10 mouse cellular contexts compared by ENCODE assay signal in genomic region chr13:21994896-21995295, GRCm38 (mm10). TPM values are rescaled to one million over a fixed set of nuclear protein-coding genes. Genes with fewer than 3 reads are reported as not detected.
A peak's percentile ranks its signal among the peaks of the same experiment; 100 is the strongest.
DNase-seq lines count a peak whose midpoint lies in the region; ATAC-seq and TF ChIP-seq lines count a peak whose summit lies in the region.
"Had no signal": no experiment of that assay in that cellular context is flagged by ENCODE, and none has a peak within 500 bp of the region (broad histone marks: within the 10 kb centered on the region; RNA-seq: fewer than 3 reads in every experiment).

No protein-coding gene starts in this region.

- H3K27ac ChIP-seq in lung, embryonic 16.5 days (ENCODE audit: low read length), result no peak overlapping the region
- no peak overlapping the region for H3K27ac ChIP-seq in embryonic fibroblast, embryonic 13.5 days (ENCODE audit: insufficient read depth, low read length)
- H3K27ac ChIP-seq in limb, embryonic 13.5 days, result no peak overlapping the region
- H3K27ac ChIP-seq in thymus, adult 2 months (ENCODE audit: control insufficient read depth, insufficient read depth, low read length), result no peak overlapping the region

- H3K9me3 ChIP-seq in lung, embryonic 16.5 days (ENCODE audit: control insufficient read depth, low read length), result no peaks in the 10 kb centered on the region
- H3K9me3 ChIP-seq in limb, embryonic 13.5 days, result peaks cover 2% of the 10 kb centered on the region; the same call in 1 of the 2 replicates

- H3K4me2 ChIP-seq in lung, embryonic 16.5 days (ENCODE audit: low read depth, low read length), result peak overlapping the region; percentile 84
- H3K4me2 ChIP-seq in limb, embryonic 13.5 days (replicated peaks), result peak overlapping the region; percentile 57

- ATAC-seq in lung, embryonic 16.5 days (ENCODE audit: low read depth), result no peak
- ATAC-seq in limb, embryonic 13.5 days (ENCODE audit: low FRiP score, low read depth), result no peak

- DNase-seq in lung, adult 2 months, result no peak
- DNase-seq in splenic B cell, adult 2 months (ENCODE audit: low read depth, low spot score), result peak; percentile 19
- DNase-seq in B cell, adult 2 months, result no peak
- DNase-seq in gastrocnemius, postnatal 10 days, result no peak
- DNase-seq in thymus, adult 2 months, result no peak
- DNase-seq: kidney, postnatal 14 days had no signal

- TF ChIP-seq POLR2A in lung, adult 2 months (IDR thresholded peaks at IDR 0.05; ENCODE audit: borderline replicate concordance, extremely low read depth, low read depth, low read length), result no peak
- TF ChIP-seq POLR2A in embryonic fibroblast, embryonic 13.5 days (IDR thresholded peaks at IDR 0.05; ENCODE audit: low read depth, low read length), result no peak
- TF ChIP-seq POLR2A in thymus, adult 2 months (IDR thresholded peaks at IDR 0.05; ENCODE audit: control insufficient read depth, extremely low read depth, insufficient read depth, low read length, poor library complexity), result no peak

- H3K36me3 ChIP-seq in lung, embryonic 16.5 days (ENCODE audit: control insufficient read depth, insufficient read depth, low read length), result no peaks in the 10 kb centered on the region
- no peaks in the 10 kb centered on the region for H3K36me3 ChIP-seq in limb, embryonic 13.5 days
- no peaks in the 10 kb centered on the region for H3K36me3 ChIP-seq in splenic B cell, adult 2 months (ENCODE audit: control insufficient read depth, insufficient read depth, low read length, poor library complexity, severe bottlenecking)
- no peaks in the 10 kb centered on the region for H3K36me3 ChIP-seq in thymus, adult 2 months (ENCODE audit: control insufficient read depth, insufficient read depth, low read length)

- WGBS in lung, embryonic 16.5 days, result 3% methylated on average over 8 of the region's 8 CpGs
- 10% methylated on average over 8 of the region's 8 CpGs for WGBS in lung, adult 2 months
- 3% methylated on average over 8 of the region's 8 CpGs for WGBS in limb, embryonic 13.5 days
- 8% methylated on average over 8 of the region's 8 CpGs for whole genome bisulfite sequencing in thymus, adult 2 months

- H3K4me1 ChIP-seq in lung, embryonic 16.5 days (replicated peaks; ENCODE audit: control insufficient read depth, insufficient read depth, low read length), result peaks cover 10% of the 10 kb centered on the region; the same call in 1 of the 2 replicates
- peaks cover 6% of the 10 kb centered on the region; the same call in 1 of the 2 replicates for H3K4me1 ChIP-seq in lung, adult 2 months (ENCODE audit: control insufficient read depth, insufficient read depth, low read length)
- no peaks in the 10 kb centered on the region for H3K4me1 ChIP-seq in embryonic fibroblast, embryonic 13.5 days (ENCODE audit: control insufficient read depth, insufficient read depth, low read length)
- peaks cover 8% of the 10 kb centered on the region for H3K4me1 ChIP-seq in limb, embryonic 13.5 days
- peaks cover 6% of the 10 kb centered on the region; the same call in 1 of the 2 replicates for H3K4me1 ChIP-seq in thymus, adult 2 months (replicated peaks; ENCODE audit: control insufficient read depth, insufficient read depth, low read length)

- TF ChIP-seq CTCF in lung, adult 2 months (IDR thresholded peaks at IDR 0.05; ENCODE audit: insufficient read depth, low read length), result no peak
- TF ChIP-seq CTCF in embryonic fibroblast, embryonic 13.5 days (IDR thresholded peaks at IDR 0.05; ENCODE audit: borderline replicate concordance, insufficient read depth, low read length), result no peak
- TF ChIP-seq CTCF in thymus, adult 2 months (IDR thresholded peaks at IDR 0.05; ENCODE audit: borderline replicate concordance, control insufficient read depth, extremely low read depth, insufficient read depth, low read length, poor library complexity), result no peak

- H3K27me3 ChIP-seq in lung, embryonic 16.5 days (ENCODE audit: control insufficient read depth, insufficient read depth, low read depth, low read length), result peaks cover 33% of the 10 kb centered on the region
- peaks cover 69% of the 10 kb centered on the region for H3K27me3 ChIP-seq in limb, embryonic 13.5 days
- H3K27me3 ChIP-seq in splenic B cell, adult 2 months (ENCODE audit: control insufficient read depth, insufficient read depth, low read length, poor library complexity, severe bottlenecking), result peaks cover 3% of the 10 kb centered on the region; the same call in 1 of the 2 replicates
- H3K27me3 ChIP-seq in thymus, adult 2 months (ENCODE audit: control insufficient read depth, insufficient read depth, low read length), result peaks cover 15% of the 10 kb centered on the region

- H3K4me3 ChIP-seq in lung, embryonic 16.5 days (ENCODE audit: low read length), result peak overlapping the region; percentile 55
- no peak overlapping the region for H3K4me3 ChIP-seq in lung, adult 2 months (replicated peaks; ENCODE audit: extremely low read depth, low read depth, low read length)
- peak overlapping the region; percentile 67 for H3K4me3 ChIP-seq in embryonic fibroblast, embryonic 13.5 days (ENCODE audit: insufficient read depth, low read length)
- H3K4me3 ChIP-seq in limb, embryonic 13.5 days, result peak overlapping the region; percentile 35
- no peak overlapping the region for H3K4me3 ChIP-seq in thymus, adult 2 months (ENCODE audit: control insufficient read depth, insufficient read depth, low read length)

- peak overlapping the region; percentile 43; the same call in 1 of the 2 replicates for H3K9ac ChIP-seq in lung, embryonic 16.5 days (ENCODE audit: low read length)
- H3K9ac ChIP-seq in limb, embryonic 13.5 days, result no peak overlapping the region

RNA-seq across cellular contexts. Expression of gene Pom121l2, which starts 13.9 kb away (rescaled TPM):
- polyA plus RNA-seq in lung, embryonic 16.5 days (2015; fragmentation: Nextera tagmentation; extraction: Ambion mirVana), result 0.16 and 0.18 TPM in 2 replicates
- polyA plus RNA-seq in lung, adult 2 months (2012; rRNA removed), result not detected in 2 replicates
- 0.23 and 0.32 TPM in 2 replicates for polyA plus RNA-seq in embryonic fibroblast, embryonic 13.5 days (2011; ENCODE audit: insufficient read length, low read depth, missing spikeins)
- 0.37 and 0.38 TPM in 2 replicates for polyA plus RNA-seq in limb, embryonic 13.5 days (2015; fragmentation: Nextera tagmentation; extraction: Ambion mirVana)
- total RNA-seq in gastrocnemius, postnatal 10 days (2021), result not detected
- polyA plus RNA-seq in thymus, adult 2 months (2012; rRNA removed), result 0.08 and 0.23 TPM in 2 replicates
- total RNA-seq: adrenal gland, adult 2 months had no signal
- polyA plus RNA-seq: adrenal gland, adult 2 months had no signal

RNA-seq across cellular contexts. Expression of gene Prss16, which starts 14.6 kb away (rescaled TPM):
- polyA plus RNA-seq in lung, embryonic 16.5 days (2015; fragmentation: Nextera tagmentation; extraction: Ambion mirVana), result 10.0 and 26.0 TPM in 2 replicates
- polyA plus RNA-seq in lung, adult 2 months (2012; rRNA removed), result 0.33 and 0.34 TPM in 2 replicates
- polyA plus RNA-seq in embryonic fibroblast, embryonic 13.5 days (2011; ENCODE audit: insufficient read length, low read depth, missing spikeins), result 0.37 and 0.98 TPM in 2 replicates
- polyA plus RNA-seq in limb, embryonic 13.5 days (2015; fragmentation: Nextera tagmentation; extraction: Ambion mirVana), result 0.98 and 1.1 TPM in 2 replicates
- not detected for total RNA-seq in gastrocnemius, postnatal 10 days (2021)
- 640 and 1,004 TPM in 2 replicates for polyA plus RNA-seq in thymus, adult 2 months (2012; rRNA removed)

RNA-seq across cellular contexts. Expression of gene Hist1h2ah, which starts 40.5 kb away (rescaled TPM):
- 2.3 and 15.3 TPM in 2 replicates for polyA plus RNA-seq in lung, embryonic 16.5 days (2015; fragmentation: Nextera tagmentation; extraction: Ambion mirVana)
- polyA plus RNA-seq in lung, adult 2 months (2012; rRNA removed), result 0.87 and 1.8 TPM in 2 replicates
- 1.3 TPM in 1 of 2 replicates, not detected in the other for polyA plus RNA-seq in embryonic fibroblast, embryonic 13.5 days (2011; ENCODE audit: insufficient read length, low read depth, missing spikeins)
- 8.8 and 11.8 TPM in 2 replicates for polyA plus RNA-seq in limb, embryonic 13.5 days (2015; fragmentation: Nextera tagmentation; extraction: Ambion mirVana)
- total RNA-seq in gastrocnemius, postnatal 10 days (2021), result 100 to 1,000 TPM; 171 to 199 TPM
- 248 and 460 TPM in 2 replicates for polyA plus RNA-seq in thymus, adult 2 months (2012; rRNA removed)

RNA-seq across cellular contexts. Expression of gene Hist1h2bk, which starts 40.8 kb away (rescaled TPM):
- polyA plus RNA-seq in lung, embryonic 16.5 days (2015; fragmentation: Nextera tagmentation; extraction: Ambion mirVana), result 6.6 and 7.3 TPM in 2 replicates
- 0.74 and 3.1 TPM in 2 replicates for polyA plus RNA-seq in lung, adult 2 months (2012; rRNA removed)
- 16.3 and 22.3 TPM in 2 replicates for polyA plus RNA-seq in embryonic fibroblast, embryonic 13.5 days (2011; ENCODE audit: insufficient read length, low read depth, missing spikeins)
- 14.4 and 16.2 TPM in 2 replicates for polyA plus RNA-seq in limb, embryonic 13.5 days (2015; fragmentation: Nextera tagmentation; extraction: Ambion mirVana)
- total RNA-seq in gastrocnemius, postnatal 10 days (2021), result 100 to 1,000 TPM; 209 to 249 TPM
- polyA plus RNA-seq in thymus, adult 2 months (2012; rRNA removed), result 322 and 402 TPM in 2 replicates

RNA-seq across cellular contexts. Expression of gene Hist1h4i, which starts 46.3 kb away (rescaled TPM):
- polyA plus RNA-seq in lung, embryonic 16.5 days (2015; fragmentation: Nextera tagmentation; extraction: Ambion mirVana), result 23.6 and 24.3 TPM in 2 replicates
- polyA plus RNA-seq in lung, adult 2 months (2012; rRNA removed), result 5.1 and 5.2 TPM in 2 replicates
- 5.6 and 9.1 TPM in 2 replicates for polyA plus RNA-seq in embryonic fibroblast, embryonic 13.5 days (2011; ENCODE audit: insufficient read length, low read depth, missing spikeins)
- polyA plus RNA-seq in limb, embryonic 13.5 days (2015; fragmentation: Nextera tagmentation; extraction: Ambion mirVana), result 25.3 and 27.8 TPM in 2 replicates
- total RNA-seq in gastrocnemius, postnatal 10 days (2021), result 10 to 100 TPM; 77.9 to 89.2 TPM
- 33.1 and 38.5 TPM in 2 replicates for polyA plus RNA-seq in thymus, adult 2 months (2012; rRNA removed)

Comparison
In these comparisons a context has a peak if more than half of its experiments do, and no peak if none do; other contexts are left out.
1. H3K4me3 ChIP-seq: peak in lung, embryonic 16.5 days (single experiment), embryonic fibroblast, embryonic 13.5 days (single experiment) and limb, embryonic 13.5 days (single experiment); none in lung, adult 2 months (single experiment) and thymus, adult 2 months (single experiment).
2. RNA of gene Prss16, which starts 14.6 kb away (polyA plus RNA-seq): 640 to 1,004 TPM in thymus, adult 2 months; 10.0 to 26.0 TPM in lung, embryonic 16.5 days, 0.37 to 0.98 TPM in embryonic fibroblast, embryonic 13.5 days, 0.98 to 1.1 TPM in limb, embryonic 13.5 days and 0.33 to 0.34 TPM in lung, adult 2 months; every median in the first group is over 10 times any median in the second.
3. RNA of gene Hist1h2ah, which starts 40.5 kb away (polyA plus RNA-seq): 248 to 460 TPM in thymus, adult 2 months; 2.3 to 15.3 TPM in lung, embryonic 16.5 days, 8.8 to 11.8 TPM in limb, embryonic 13.5 days, 0.87 to 1.8 TPM in lung, adult 2 months and 1.3 TPM in embryonic fibroblast, embryonic 13.5 days; every median in the first group is over 10 times any median in the second.